Mouse (Mus musculus): ENCODE results near the gene Aox2. TPM values are rescaled to one million over a fixed set of nuclear protein-coding genes. Genes with fewer than 3 reads are reported as not detected.

Aox2 gene
- polyA plus RNA-seq, 1 experiment from 2014 or later = 0.03 TPM

- under 1% methylated on average over 54 of the region's 90 CpGs for WGBS
- peak; percentile 79 for ATAC-seq
These were observed 115.4 kb downstream of the Aox2 start for GRCm38 (mm10) chr1:58393284-58394195.

GRCm38 (mm10) chr1:58395341-58395740 lies 117.2 kb downstream of the Aox2 start:
- Histone ChIP-seq H3K36me3 (peaks cover 16% of the 10 kb centered on the region; the same call in 1 of the 2 replicates), H3K9ac (no peak overlapping the region), H3K4me1 (replicated peaks) (peaks cover 8% of the 10 kb centered on the region), H3K9me3 (no peaks in the 10 kb centered on the region), H3K4me3 (replicated peaks) (no peak overlapping the region), H3K27me3 (replicated peaks) (no peaks in the 10 kb centered on the region), H3K4me2 (replicated peaks) (no peak overlapping the region), H3K27ac (no peak overlapping the region)
- 97% methylated on average over 3 of the region's 3 CpGs for WGBS
- ATAC-seq = no peak

More at GRCm38 (mm10) chr1:58393284-58394195, 115.4 kb downstream of the Aox2 start:
- H3K36me3 ChIP-seq = peaks cover 14% of the 10 kb centered on the region; the same call in 1 of the 2 replicates
- H3K4me2 ChIP-seq (replicated peaks) = peak overlapping the region; percentile 57
- H3K9me3 ChIP-seq = no peaks in the 10 kb centered on the region
- peak overlapping the region; percentile 97 for H3K4me3 ChIP-seq (replicated peaks)
- H3K27me3 ChIP-seq (replicated peaks) = no peaks in the 10 kb centered on the region
- peak overlapping the region; percentile 97 for H3K27ac ChIP-seq
- H3K4me1 ChIP-seq (replicated peaks) = peaks cover 8% of the 10 kb centered on the region
- H3K9ac ChIP-seq = peak overlapping the region; percentile 91

- H3K36me3 ChIP-seq = peaks cover 24% of the 10 kb centered on the region
- ATAC-seq = no peak
- H3K27ac ChIP-seq = no peak overlapping the region
- no peaks in the 10 kb centered on the region for H3K9me3 ChIP-seq
- H3K4me2 ChIP-seq (replicated peaks) = no peak overlapping the region
- H3K4me1 ChIP-seq (replicated peaks) = peaks cover 7% of the 10 kb centered on the region
- no peaks in the 10 kb centered on the region for H3K27me3 ChIP-seq (replicated peaks)
- 97% methylated on average over 1 of the region's 1 CpGs for WGBS
- no peak overlapping the region for H3K9ac ChIP-seq
- no peak overlapping the region for H3K4me3 ChIP-seq (replicated peaks)
These were observed 118.1 kb downstream of the Aox2 start for GRCm38 (mm10) chr1:58396179-58396578.

- peaks cover 33% of the 10 kb centered on the region for H3K36me3 ChIP-seq
- no peak for ATAC-seq
- 91% methylated on average over 6 of the region's 6 CpGs for WGBS
These were observed 119.6 kb downstream of the Aox2 start for GRCm38 (mm10) chr1:58397731-58398130.

GRCm38 (mm10) chr1:58401396-58401795 lies 123.3 kb downstream of the Aox2 start:
- Histone ChIP-seq H3K4me1 (replicated peaks) (no peaks in the 10 kb centered on the region), H3K4me3 (replicated peaks) (no peak overlapping the region), H3K27me3 (replicated peaks) (no peaks in the 10 kb centered on the region), H3K36me3 (peaks cover 30% of the 10 kb centered on the region), H3K4me2 (replicated peaks) (no peak overlapping the region), H3K9me3 (no peaks in the 10 kb centered on the region), H3K27ac (no peak overlapping the region), H3K9ac (no peak overlapping the region)
- no peak for ATAC-seq
- 82% methylated on average over 6 of the region's 6 CpGs for WGBS

More at GRCm38 (mm10) chr1:58397731-58398130, 119.6 kb downstream of the Aox2 start:
- H3K9me3 ChIP-seq = no peaks in the 10 kb centered on the region
- H3K27me3 ChIP-seq (replicated peaks) = no peaks in the 10 kb centered on the region
- no peaks in the 10 kb centered on the region for H3K4me1 ChIP-seq (replicated peaks)
- H3K4me2 ChIP-seq (replicated peaks) = no peak overlapping the region
- no peak overlapping the region for H3K27ac ChIP-seq
- no peak overlapping the region for H3K9ac ChIP-seq
- no peak overlapping the region for H3K4me3 ChIP-seq (replicated peaks)

- WGBS = 94% methylated on average over 5 of the region's 5 CpGs
- Histone ChIP-seq H3K9ac (no peak overlapping the region), H3K27me3 (replicated peaks) (no peaks in the 10 kb centered on the region), H3K4me3 (replicated peaks) (no peak overlapping the region), H3K4me1 (replicated peaks) (no peaks in the 10 kb centered on the region), H3K27ac (no peak overlapping the region), H3K4me2 (replicated peaks) (no peak overlapping the region), H3K36me3 (peaks cover 24% of the 10 kb centered on the region), H3K9me3 (no peaks in the 10 kb centered on the region)
- ATAC-seq = no peak
These were observed 125.6 kb downstream of the Aox2 start for GRCm38 (mm10) chr1:58403745-58404144.

GRCm38 (mm10) chr1:58407321-58407720 lies 129.2 kb downstream of the Aox2 start:
- no peak for ATAC-seq
- Histone ChIP-seq H3K27ac (no peak overlapping the region), H3K27me3 (replicated peaks) (no peaks in the 10 kb centered on the region), H3K9ac (no peak overlapping the region), H3K4me2 (replicated peaks) (no peak overlapping the region), H3K36me3 (peaks cover 23% of the 10 kb centered on the region), H3K9me3 (no peaks in the 10 kb centered on the region), H3K4me3 (replicated peaks) (no peak overlapping the region), H3K4me1 (replicated peaks) (no peaks in the 10 kb centered on the region)
- 97% methylated on average over 7 of the region's 7 CpGs for WGBS

- Histone ChIP-seq H3K36me3 (peaks cover 26% of the 10 kb centered on the region), H3K4me3 (replicated peaks) (no peak overlapping the region)
- WGBS = 83% methylated on average over 6 of the region's 6 CpGs
These were observed 130.0 kb downstream of the Aox2 start for GRCm38 (mm10) chr1:58408141-58408540.

GRCm38 (mm10) chr1:58409553-58410197 lies 131.5 kb downstream of the Aox2 start:
- Histone ChIP-seq H3K27me3 (replicated peaks) (no peaks in the 10 kb centered on the region), H3K36me3 (peaks cover 34% of the 10 kb centered on the region), H3K9me3 (no peaks in the 10 kb centered on the region), H3K27ac (no peak overlapping the region), H3K9ac (no peak overlapping the region), H3K4me2 (replicated peaks) (no peak overlapping the region), H3K4me3 (replicated peaks) (no peak overlapping the region), H3K4me1 (replicated peaks) (no peaks in the 10 kb centered on the region)
- no peak for ATAC-seq
- 82% methylated on average over 5 of the region's 5 CpGs for WGBS

More at GRCm38 (mm10) chr1:58408141-58408540, 130.0 kb downstream of the Aox2 start:
- Histone ChIP-seq H3K9me3 (no peaks in the 10 kb centered on the region), H3K4me1 (replicated peaks) (no peaks in the 10 kb centered on the region), H3K27me3 (replicated peaks) (no peaks in the 10 kb centered on the region), H3K27ac (no peak overlapping the region), H3K4me2 (replicated peaks) (no peak overlapping the region), H3K9ac (no peak overlapping the region)
- no peak for ATAC-seq

GRCm38 (mm10) chr1:58410198-58410588 lies 132.1 kb downstream of the Aox2 start:
- Histone ChIP-seq H3K27ac (no peak overlapping the region), H3K36me3 (peaks cover 36% of the 10 kb centered on the region), H3K4me3 (replicated peaks) (no peak overlapping the region), H3K4me2 (replicated peaks) (no peak overlapping the region), H3K27me3 (replicated peaks) (no peaks in the 10 kb centered on the region), H3K4me1 (replicated peaks) (no peaks in the 10 kb centered on the region), H3K9me3 (no peaks in the 10 kb centered on the region), H3K9ac (no peak overlapping the region)
- no peak for ATAC-seq
- 83% methylated on average over 3 of the region's 3 CpGs for WGBS

GRCm38 (mm10) chr1:58410776-58411175 lies 132.7 kb downstream of the Aox2 start:
- no peak for ATAC-seq
- H3K4me1 ChIP-seq (replicated peaks) = no peaks in the 10 kb centered on the region

GRCm38 (mm10) chr1:58415442-58415841 lies 137.3 kb downstream of the Aox2 start:
- H3K27ac ChIP-seq = no peak overlapping the region
- no peaks in the 10 kb centered on the region for H3K9me3 ChIP-seq
- no peak overlapping the region for H3K9ac ChIP-seq
- H3K4me2 ChIP-seq (replicated peaks) = no peak overlapping the region
- no peaks in the 10 kb centered on the region for H3K27me3 ChIP-seq (replicated peaks)
- peaks cover 53% of the 10 kb centered on the region for H3K36me3 ChIP-seq
- ATAC-seq = no peak
- H3K4me1 ChIP-seq (replicated peaks) = 0 out of 2 replicates have a peak, but pooled peaks cover 2% of the 10 kb centered on the region
- WGBS = 32% methylated on average over 1 of the region's 1 CpGs
- no peak overlapping the region for H3K4me3 ChIP-seq (replicated peaks)

More at GRCm38 (mm10) chr1:58410776-58411175, 132.7 kb downstream of the Aox2 start:
- Histone ChIP-seq H3K4me2 (replicated peaks) (no peak overlapping the region), H3K27ac (no peak overlapping the region), H3K9ac (no peak overlapping the region), H3K4me3 (replicated peaks) (no peak overlapping the region), H3K9me3 (no peaks in the 10 kb centered on the region), H3K27me3 (replicated peaks) (no peaks in the 10 kb centered on the region), H3K36me3 (peaks cover 39% of the 10 kb centered on the region)
- 90% methylated on average over 7 of the region's 7 CpGs for WGBS
